Mouse (Mus musculus) gastrocnemius, adult 2 months (tissue): ENCODE results near the gene Rmdn3. TPM values are rescaled to one million over a fixed set of nuclear protein-coding genes. Genes with fewer than 3 reads are reported as not detected.
A peak's percentile ranks its signal among the peaks of the same experiment; 100 is the strongest.

Experiments
- DNase-seq: peaks from one replicate; pipeline ENCODE4 v3.0.0; 2022
- H3K27ac ChIP-seq: fragments of 200-600 bp; 2 replicates; pipeline ENCODE4 v1.8.1; 2022; ENCODE audit warnings: mild to moderate bottlenecking
- H3K4me3 ChIP-seq: fragments of 200-600 bp; 2 replicates; pipeline ENCODE4 v1.8.1; 2022; ENCODE audit warnings: mild to moderate bottlenecking, moderate library complexity
- CTCF ChIP-seq: fragments of 200-600 bp; IDR thresholded peaks from 2 replicates; pipeline ENCODE4 v1.8.1; 2022; ENCODE audit warnings: antibody characterized with exemption, mild to moderate bottlenecking, moderate library complexity
- intact Hi-C: fragments of 180-260 bp; cut with DNase I; formaldehyde crosslinking; loops from one replicate; pipeline ENCODE4 v1.15.1; 2025
- total RNA-seq, 2 experiments: library from RNA; stranded (reverse); gene quantifications; 2 replicates each; pipeline ENCODE4 v1.2.3; 2021

The Rmdn3 gene
- total RNA-seq, 2 experiments from 2014 or later, result 5.6 to 5.8 TPM

DNA sequence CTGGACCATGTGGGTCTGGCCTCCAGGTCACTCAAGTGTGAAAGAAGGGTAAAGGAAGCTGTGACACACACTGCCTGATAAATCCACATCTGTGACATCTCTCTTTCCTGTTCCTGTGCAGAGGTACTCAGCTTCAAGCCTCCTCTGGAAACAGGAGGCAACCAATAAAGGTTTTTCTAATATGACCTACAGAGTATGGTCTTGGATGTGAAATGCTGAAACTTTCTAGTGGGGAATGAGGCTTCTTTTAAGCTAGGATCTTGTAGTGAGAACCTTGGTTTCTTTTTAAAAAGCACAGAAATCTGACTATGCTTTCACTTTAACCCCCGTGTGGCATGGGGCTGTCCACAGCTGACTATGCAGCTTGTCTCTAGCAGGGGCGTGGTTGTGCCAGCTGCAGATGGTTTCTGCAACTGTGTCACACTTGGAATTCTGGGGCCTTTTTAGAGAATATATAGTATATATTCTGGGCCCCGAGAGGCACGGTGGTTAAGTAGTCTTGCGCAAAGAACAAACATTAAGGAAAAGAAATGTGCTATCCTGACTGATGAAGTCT lies 20.6 kb upstream of the Rmdn3 start:
- Histone ChIP-seq H3K4me3 (no peak overlapping the region), H3K27ac (no peak overlapping the region)
- DNase-seq, result no peak
- no peak for TF ChIP-seq CTCF
- intact Hi-C loops, result no loop called here

- intact Hi-C loops, result no loop called here
- H3K4me3 ChIP-seq, result no peak overlapping the region
- H3K27ac ChIP-seq, result no peak overlapping the region
- no peak for TF ChIP-seq CTCF
- no peak for DNase-seq
Measured at GRCm38 (mm10) chr2:119176761-119177160, 19.9 kb upstream of the Rmdn3 start.

DNA sequence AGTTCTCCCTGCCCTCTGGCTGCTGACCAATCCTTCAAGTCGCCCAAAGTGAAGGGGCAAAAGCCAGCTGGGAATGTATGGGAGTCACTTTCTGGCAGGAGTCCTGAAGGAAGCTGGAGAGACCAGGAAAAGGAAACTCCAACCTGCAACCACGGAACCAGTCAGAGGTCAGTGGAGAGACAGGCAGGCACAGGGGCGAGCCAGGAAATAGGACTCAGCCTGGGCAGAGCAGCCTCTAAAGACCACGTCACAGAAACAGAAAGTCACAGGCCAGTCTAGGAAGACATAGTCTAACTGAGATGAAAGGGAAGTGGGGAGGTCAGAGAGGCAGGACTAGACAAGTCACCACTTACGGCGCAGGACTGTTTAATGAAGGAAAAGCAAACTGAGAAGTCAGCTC lies 18.8 kb upstream of the Rmdn3 start:
- no peak for DNase-seq
- Histone ChIP-seq H3K27ac (no peak overlapping the region), H3K4me3 (no peak overlapping the region)
- intact Hi-C loops, result no loop called here
- TF ChIP-seq CTCF, result no peak

GRCm38 (mm10) chr2:119174866-119175265 lies 18.0 kb upstream of the Rmdn3 start:
- DNase-seq, result no peak
- Histone ChIP-seq H3K27ac (no peak overlapping the region), H3K4me3 (no peak overlapping the region)
- intact Hi-C loops, result no loop called here
- no peak for TF ChIP-seq CTCF

- DNase-seq, result no peak
- intact Hi-C loops, result no loop called here
- H3K27ac ChIP-seq, result no peak within 1 kb of the TSS
- TF ChIP-seq CTCF, result no peak
- H3K4me3 ChIP-seq, result no peak within 1 kb of the TSS
Measured at GRCm38 (mm10) chr2:119173991-119174651, 17.3 kb upstream of the Rmdn3 start, which contains the start of gene Gm14137. Gene Gm14137, plus strand, starts transcription at chr2:119174509.

- TF ChIP-seq CTCF, result no peak
- peak; percentile 44 for DNase-seq
- Histone ChIP-seq H3K4me3 (no peak overlapping the region), H3K27ac (no peak overlapping the region)
- intact Hi-C loops, result no loop called here
Measured at GRCm38 (mm10) chr2:119172862-119173576, 16.2 kb upstream of the Rmdn3 start.

DNA sequence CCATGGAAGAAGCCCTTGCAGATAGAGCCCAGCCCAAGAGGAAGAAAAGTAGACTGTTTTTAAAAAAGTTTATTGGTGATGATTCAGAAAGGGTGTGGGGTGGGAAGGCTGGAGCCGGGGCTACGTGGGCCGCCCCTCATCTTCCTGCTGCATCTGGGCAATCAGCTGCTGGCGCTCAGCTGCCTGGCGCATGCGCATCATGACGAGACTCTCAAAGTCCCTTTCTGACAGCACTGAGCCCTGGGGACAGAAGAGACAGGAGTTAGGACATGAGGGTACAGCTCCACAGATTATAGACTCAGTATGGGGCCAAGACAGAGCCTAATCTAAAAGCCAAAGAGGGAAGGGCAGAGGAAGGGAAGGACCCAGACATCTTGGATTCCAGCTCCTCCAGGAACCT lies 15.6 kb upstream of the Rmdn3 start:
- intact Hi-C loops, result no loop called here
- H3K27ac ChIP-seq, result no peak overlapping the region
- no peak for DNase-seq
- TF ChIP-seq CTCF, result no peak
- no peak overlapping the region for H3K4me3 ChIP-seq

DNA sequence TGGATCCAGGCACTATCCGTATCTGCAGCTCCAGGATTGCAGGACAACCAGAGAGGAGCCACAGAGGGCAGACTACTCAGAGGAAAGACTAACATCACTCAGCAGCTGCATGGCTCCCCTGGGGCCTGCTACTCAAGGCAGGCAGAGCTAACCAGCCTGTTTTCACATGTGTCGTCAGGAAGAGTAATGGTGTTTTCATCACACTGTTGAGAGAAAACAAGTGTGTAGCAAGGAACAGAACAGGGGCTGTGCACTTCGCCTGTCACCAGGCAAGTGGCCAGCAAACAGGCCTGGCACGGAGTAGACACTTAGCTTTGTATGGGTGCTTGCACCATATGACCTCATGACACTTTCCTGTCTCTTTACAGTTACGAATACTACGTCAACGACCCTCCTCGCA lies 14.7 kb upstream of the Rmdn3 start:
- no peak for DNase-seq
- no peak for TF ChIP-seq CTCF
- intact Hi-C loops, result no loop called here
- Histone ChIP-seq H3K4me3 (no peak overlapping the region), H3K27ac (no peak overlapping the region)

DNA sequence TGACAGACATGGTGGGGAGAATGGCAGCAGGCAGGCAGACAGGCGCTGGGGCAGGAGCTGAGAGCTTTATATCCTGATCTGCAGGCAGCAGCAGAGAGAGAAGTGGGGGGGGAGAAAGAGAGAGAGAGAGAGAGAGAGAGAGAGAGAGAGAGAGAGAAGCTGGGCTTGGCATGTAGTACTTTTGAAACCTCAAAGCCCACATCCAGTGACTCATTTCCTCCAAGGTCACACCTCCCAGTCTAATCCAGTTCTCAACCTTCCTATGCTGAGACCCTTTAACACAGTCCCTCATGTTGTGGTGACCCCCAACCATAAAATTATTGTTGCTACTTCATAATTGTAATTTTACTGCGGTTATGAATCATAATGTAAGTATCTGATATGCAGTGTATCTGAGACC lies 13.4 kb upstream of the Rmdn3 start:
- DNase-seq, result no peak
- no peak overlapping the region for H3K4me3 ChIP-seq
- H3K27ac ChIP-seq, result no peak overlapping the region
- no peak for TF ChIP-seq CTCF
- intact Hi-C loops, result no loop called here

DNA sequence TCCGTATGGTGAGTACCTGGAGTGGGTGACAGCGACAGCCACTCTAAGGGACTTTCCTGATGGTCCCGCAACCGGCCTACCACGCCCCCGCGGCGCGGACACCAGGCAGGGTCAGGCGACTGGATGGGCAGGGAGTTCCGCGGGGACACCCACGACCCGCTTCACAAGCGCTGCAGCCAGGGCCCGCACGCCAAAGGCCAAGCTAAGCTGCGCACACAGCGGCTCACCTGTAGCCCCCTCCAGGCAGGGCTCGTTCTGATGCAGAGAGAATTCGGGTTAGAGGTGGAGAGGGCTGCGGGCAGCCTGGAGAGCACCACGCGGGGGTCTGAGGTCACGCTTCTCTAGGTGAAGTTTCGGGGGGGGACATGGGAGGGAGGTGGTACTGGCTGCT lies 11.0 kb upstream of the Rmdn3 start:
- intact Hi-C loops, result no loop called here
- TF ChIP-seq CTCF, result no peak
- Histone ChIP-seq H3K27ac (peak overlapping the region; percentile 24), H3K4me3 (peak overlapping the region; percentile 85)
- DNase-seq, result no peak

- DNase-seq, result peak; percentile 80
- peak within 1 kb of the TSS; percentile 85 for H3K4me3 ChIP-seq
- TF ChIP-seq CTCF, result peak; percentile 32; the same call in 1 of the 2 replicates
- intact Hi-C loops, result no loop called here
- peak within 1 kb of the TSS; percentile 24 for H3K27ac ChIP-seq
Measured at GRCm38 (mm10) chr2:119166901-119167865, 10.3 kb upstream of the Rmdn3 start, which contains the start of gene Gchfr. Gene Gchfr, plus strand, starts transcription at chr2:119167773.

DNA sequence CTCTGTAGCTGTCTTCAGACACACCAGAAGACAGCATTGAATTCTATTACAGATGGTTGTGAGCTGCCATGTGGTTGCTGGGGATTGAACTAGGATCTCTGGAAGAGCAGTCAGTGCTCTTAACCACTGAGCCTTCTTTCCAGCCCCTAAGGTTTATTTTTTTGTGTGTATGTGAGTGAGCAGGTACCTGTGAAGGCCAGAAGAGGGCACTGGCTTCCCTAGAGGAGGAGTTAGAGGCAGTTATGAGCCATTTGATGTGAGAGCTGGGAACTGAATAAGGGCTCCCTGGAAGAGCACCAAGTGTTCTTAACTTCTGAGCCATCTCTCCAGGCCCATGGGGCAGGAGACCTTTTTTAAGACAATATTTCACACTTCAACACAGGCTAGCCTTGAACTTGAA lies 8.6 kb upstream of the Rmdn3 start:
- intact Hi-C loops, result no loop called here
- DNase-seq, result no peak
- no peak overlapping the region for H3K4me3 ChIP-seq
- TF ChIP-seq CTCF, result no peak
- no peak overlapping the region for H3K27ac ChIP-seq

DNA sequence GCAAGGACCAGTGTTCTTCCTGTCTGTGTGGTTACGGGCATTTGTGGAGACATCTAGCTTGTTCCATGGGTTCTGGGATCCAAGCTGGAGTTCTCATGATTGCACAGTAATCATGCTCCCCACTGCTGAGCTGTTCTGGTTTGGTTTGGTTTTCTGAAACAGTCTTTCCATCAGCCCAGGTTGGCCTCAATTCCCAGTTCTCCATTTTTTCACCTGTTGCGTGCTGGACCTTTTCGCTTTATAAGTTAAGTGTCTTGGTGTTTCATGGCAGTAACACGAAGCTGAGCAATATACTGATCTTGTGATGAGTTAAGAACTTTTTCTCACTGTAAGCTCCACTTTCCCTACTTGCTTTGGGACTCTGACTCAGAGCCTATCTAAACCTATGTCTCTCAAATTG lies 7.2 kb upstream of the Rmdn3 start:
- DNase-seq, result no peak
- intact Hi-C loops, result no loop called here
- Histone ChIP-seq H3K4me3 (no peak overlapping the region), H3K27ac (no peak overlapping the region)
- TF ChIP-seq CTCF, result no peak
